Mouse (Mus musculus) left cerebral cortex, postnatal 10 days (tissue): ENCODE results near the gene Ptcd1. TPM values are rescaled to one million over a fixed set of nuclear protein-coding genes. Genes with fewer than 3 reads are reported as not detected.
"Not testable (repeated sequence)": the region's sequence is repeated elsewhere in the genome, so short reads cannot be mapped to it uniquely, and the experiment has no call there.

Experiments used
- DNase-seq, 2 experiments: peaks; one replicate each; pipeline ENCODE4 v3.0.0; 2021 to 2022; ENCODE audit warnings: low spot score in 2 of 2, mixed read lengths in 1 of 2; ENCODE audit errors: extremely low spot score in 1 of 2
- intact Hi-C: fragments of 180-260 bp; cut with DNase I; formaldehyde crosslinking; loops from one replicate; pipeline ENCODE4 v1.15.1; 2025
- total RNA-seq, 2 experiments: library from RNA; stranded (reverse); gene quantifications; 2 replicates each; pipeline ENCODE4 v1.2.3; 2021

Ptcd1 gene
- total RNA-seq, 2 experiments from 2014 or later = 14.2 to 16.1 TPM

DNA sequence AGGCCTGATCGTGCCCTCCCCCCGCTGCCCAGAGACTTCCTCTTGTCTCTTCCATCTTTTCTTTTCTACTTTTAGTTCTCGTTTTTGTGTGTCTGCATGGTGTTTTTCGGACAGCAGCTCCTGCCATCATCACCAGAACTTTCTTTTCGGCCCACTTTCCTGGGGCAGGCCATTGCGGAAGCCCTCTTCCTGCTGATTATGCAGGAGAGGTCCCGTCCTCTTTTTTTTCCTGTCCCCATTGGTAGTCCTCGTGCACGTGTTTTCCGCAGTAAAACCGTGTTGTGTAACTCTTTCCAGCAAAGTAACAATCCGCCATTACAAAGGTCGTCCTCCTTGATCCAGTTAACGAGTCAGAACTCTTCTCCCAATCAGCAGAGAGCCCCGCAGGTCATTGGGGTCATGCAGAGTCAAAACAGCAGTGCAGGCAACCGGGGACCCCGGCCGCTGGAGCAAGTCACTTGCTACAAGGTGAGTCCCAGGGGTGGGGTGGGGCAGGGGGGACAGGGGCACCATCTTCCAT is 11.6 kb upstream of the Ptcd1 start:
- intact Hi-C loops = no loop called here
- no peak for DNase-seq

DNA sequence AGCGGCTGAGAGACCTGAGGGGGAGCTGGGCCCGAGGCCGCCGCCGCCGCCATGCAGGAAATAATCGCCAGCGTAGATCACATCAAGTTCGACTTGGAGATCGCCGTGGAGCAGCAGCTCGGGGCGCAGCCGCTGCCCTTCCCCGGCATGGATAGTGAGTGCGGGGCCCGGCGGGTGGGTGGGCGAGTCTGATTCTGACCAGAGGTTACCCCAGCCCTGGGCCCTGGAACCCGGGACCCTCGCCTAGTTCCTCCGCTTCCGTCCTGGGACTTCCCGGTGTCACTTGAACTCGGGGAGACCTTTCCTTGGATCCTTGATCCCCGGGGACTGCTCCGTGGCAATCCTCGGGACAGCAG is 376 bp upstream of the Ptcd1 start:
- intact Hi-C loops = loop anchor here (1.0 kb wide), 1 partner anchor 27 kb away; the partner anchor contains the start of genes Bud31 and Pdap1

DNA sequence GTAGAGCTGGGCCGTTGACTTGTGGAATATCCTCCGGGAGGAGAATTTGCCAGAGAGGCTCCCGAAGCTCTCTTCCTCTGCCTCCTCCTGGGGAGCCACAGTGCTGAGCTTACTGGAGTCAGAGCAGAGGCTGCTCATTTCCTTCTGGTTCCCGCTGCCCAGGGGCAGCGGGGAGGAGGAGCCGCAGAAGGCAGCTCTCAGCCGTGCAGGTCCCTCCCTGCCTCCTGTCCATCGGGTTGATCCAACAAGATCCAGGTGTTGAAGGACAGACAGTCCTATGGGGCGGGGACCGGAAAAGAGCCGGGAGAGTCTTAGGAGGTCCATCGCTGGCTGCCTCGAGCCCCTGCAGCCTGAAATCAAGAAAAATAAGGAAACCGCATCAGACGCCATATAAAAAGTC is 1.7 kb downstream of the Ptcd1 start:
- DNase-seq = no peak
- intact Hi-C loops = no loop called here

More for the DNA sequence above, 376 bp upstream of the Ptcd1 start:
- no peak for DNase-seq

DNA sequence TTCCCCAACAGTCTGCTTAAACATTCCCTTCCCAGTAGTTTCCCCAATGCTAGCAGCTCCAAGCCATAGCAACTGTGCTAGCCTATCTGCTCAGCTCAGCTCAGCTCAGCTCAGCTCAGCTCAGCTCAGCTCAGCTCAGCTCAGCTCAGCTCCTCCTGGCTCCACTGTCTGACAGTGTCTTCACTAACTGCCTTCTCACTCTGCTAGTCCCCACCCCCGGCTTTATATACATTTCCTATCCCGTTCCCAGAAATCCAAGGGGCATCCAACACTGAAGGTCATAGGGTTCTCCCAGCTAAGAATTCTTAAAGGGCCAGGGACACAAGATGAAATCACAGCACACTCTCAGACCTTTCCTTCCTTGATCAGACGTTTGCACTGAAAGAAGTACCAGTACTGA is 2.2 kb downstream of the Ptcd1 start:
- intact Hi-C loops = no loop called here
- DNase-seq = no peak

DNA sequence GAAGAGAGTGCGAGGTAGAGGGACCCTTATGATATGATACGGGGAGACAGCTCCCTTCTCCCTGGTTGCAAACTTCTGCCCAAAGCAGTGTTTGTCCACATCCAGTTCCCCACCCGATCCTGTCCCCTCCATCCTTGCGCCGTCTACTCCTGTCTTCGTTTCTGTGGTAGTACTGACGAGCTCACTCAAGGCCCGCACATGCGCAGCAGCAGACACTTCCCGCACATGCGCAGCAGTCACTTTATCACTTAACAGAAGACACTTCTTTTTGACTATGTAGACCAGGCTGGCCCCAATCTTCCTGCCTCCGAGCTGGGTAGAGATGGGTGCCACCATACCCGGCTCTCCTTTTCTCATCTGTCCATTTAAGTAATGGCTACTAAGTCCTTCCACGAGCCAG is 5.5 kb downstream of the Ptcd1 start:
- intact Hi-C loops = no loop called here
- no peak for DNase-seq

DNA sequence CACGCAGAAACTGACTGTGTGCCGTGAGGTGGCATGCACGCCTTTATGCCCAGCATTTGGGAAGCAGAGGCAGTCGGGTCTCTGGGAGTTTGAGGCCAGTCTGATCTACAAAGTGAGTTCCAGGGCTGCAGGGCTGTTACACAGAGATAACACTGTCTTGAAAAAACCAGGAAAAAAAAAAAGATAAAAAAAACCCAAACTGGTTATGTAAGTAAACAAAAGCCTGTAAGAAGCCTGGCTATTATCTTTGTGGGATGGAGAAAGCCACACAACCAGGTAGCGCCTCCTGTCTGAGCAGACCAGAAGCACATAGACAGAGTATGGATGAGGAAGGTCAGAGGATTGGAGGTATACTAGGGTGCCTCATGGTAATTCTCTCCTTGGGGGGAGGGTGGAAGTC is 14.2 kb downstream of the Ptcd1 start:
- no peak for DNase-seq
- intact Hi-C loops = no loop called here

DNA sequence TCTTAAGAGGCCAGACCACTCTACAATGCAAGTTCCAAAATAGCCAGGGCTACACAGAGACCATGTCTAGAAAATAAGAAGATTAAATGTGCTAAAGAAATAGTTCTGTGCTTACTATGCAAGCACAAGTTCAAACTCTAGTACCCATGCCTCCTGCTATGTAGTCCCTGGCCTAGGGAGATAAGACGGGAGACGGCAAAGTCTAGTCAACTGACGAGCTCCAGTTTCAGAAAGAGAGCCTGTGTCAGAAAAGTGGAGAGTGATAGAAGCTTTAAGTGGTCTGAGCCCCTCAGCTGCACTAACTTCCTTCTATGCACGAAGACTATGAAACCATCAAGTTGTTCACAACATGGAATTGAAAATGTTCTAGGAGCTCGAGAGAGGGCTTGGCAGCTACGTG is 17.6 kb downstream of the Ptcd1 start:
- intact Hi-C loops = no loop called here
- DNase-seq = no peak

DNA sequence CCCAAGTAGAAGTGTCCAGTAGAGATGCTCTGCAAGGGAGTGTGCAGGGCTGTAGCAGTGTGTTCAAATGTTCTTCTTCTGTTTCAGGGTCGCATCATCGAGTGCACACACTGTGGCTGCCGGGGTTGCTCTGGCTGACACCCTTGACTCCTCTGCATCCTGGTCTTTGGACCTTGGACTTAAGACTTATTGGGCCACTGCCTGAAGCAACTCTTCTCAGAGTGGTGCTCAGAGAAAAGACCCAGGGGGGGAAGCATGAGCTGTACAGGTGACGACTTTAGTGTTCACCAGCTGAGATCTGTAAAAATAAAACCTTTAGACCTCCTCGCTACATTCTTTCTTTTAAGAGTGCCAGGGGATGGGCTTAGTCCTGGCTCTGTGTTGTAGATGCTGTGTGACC is 19.2 kb downstream of the Ptcd1 start:
- DNase-seq = no peak
- intact Hi-C loops = no loop called here

DNA sequence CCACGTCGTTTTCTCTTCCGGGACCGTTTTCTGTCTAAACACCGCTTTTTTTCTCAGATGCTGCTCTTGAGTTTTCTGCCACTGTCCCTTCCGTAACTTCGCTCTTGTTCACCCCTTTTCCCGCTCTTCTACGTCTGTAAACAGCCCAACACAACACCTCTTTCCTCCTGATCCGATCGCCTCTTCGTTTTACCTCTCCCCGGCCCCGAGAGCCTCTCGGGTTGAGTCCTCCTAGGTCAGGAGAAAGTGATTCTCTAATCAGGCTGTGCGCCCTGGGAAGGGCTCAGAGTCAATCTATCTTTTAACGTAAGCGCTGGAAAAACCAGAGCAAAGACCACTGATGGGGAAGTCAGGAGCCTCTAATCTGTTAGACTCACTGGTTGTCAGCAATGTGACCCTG is 26.3 kb downstream of the Ptcd1 start:
- no peak for DNase-seq
- intact Hi-C loops = loop anchor here (1.0 kb wide), 1 partner anchor 27 kb away; the partner anchor contains the start of genes Cpsf4 and Ptcd1

DNA sequence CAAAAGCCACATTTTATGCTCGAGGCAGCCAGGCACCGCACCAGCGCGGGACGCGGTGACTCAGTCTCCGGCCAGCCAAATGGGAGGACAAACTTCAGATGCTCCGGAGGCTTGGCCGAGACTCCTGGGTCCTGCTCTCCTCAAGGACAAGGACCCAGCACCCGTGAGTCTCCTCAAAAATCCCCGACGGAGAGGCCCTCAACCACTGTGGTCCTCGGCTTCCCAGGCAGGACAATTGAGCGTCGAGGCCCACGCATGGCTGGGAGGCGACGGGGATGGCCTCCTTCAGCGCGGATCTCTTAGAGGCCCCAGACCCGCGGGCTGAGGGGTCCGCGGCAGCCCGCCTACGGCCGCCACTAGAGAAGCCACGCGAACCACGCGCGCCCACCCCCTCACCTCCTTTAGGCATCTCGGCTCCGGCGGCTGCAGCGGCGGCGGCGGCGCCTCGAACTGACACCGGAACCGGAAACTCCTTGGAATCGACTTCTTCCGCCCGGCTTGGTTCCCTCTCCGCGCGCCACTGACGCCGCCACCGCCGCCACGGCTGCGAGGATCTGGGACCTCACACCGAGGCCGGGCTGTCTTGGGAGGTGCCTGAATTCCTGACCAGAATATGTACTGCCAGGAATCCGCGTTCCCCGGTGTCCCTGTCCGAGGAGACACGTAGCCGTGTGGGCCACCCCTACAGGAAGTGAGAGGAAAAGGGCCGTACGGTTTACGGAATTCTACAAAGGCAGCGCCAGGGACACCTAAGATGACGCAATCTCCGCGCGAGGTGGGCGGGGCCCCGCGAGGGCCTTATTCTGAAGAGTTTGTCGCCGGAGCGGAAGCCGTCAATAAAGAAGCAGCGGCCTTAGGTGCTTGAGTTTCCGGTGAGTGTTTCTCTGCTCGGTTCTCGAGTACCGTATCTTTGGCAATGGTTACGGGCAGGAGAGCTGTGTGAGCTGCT is 27.1 kb downstream of the Ptcd1 start, which contains the start of the genes Pdap1 and Bud31:
Gene Pdap1, minus strand, starts transcription at position 668 of the 949 bp plus-strand sequence.
Gene Bud31, plus strand, starts transcription at position 792 of the 949 bp plus-strand sequence.
- intact Hi-C loops = loop anchor here (1.0 kb wide), 1 partner anchor 27 kb away; the partner anchor contains the start of genes Cpsf4 and Ptcd1
- peak; percentile 92 to 96 for DNase-seq

DNA sequence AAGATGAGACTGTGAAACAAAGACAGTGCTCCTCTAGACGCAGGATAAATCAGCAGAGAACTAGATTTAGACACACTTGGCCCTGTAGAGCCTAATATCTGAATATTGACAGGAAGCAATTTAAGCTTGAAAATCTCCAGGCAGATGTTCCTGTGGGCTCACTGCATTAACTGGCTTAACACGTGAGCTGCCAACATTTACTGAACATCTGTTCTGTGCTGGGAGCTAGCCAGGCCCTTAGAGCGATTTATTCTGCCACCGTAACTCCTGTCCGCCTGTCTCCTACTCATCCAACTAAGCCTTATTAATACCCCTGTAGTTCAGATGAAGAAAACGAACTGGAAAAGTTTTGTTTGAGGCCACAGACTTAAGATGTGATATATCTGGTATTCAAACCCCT is 28.1 kb downstream of the Ptcd1 start:
- DNase-seq = no peak
- intact Hi-C loops = no loop called here

DNA sequence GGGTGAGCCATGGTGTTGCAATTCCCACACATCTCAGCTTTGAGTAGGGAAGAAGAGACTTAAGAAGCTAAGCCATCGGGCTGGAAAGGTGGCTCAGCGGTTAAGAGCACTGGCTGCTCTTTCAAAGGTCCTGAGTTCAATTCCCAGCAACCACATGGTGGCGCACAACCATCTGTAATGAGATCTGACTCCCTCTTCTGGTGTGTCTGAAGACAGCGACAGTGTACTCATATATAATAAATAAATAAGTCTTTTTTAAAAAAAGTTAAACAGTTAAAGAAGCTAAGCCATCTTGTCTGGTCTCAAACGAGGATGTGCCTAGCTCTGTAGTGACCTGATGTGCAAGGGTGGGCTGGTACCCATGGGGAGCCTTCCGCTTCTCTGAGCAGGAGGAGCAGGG is 33.6 kb downstream of the Ptcd1 start:
- intact Hi-C loops, DNase-seq: not testable (repeated sequence)

DNA sequence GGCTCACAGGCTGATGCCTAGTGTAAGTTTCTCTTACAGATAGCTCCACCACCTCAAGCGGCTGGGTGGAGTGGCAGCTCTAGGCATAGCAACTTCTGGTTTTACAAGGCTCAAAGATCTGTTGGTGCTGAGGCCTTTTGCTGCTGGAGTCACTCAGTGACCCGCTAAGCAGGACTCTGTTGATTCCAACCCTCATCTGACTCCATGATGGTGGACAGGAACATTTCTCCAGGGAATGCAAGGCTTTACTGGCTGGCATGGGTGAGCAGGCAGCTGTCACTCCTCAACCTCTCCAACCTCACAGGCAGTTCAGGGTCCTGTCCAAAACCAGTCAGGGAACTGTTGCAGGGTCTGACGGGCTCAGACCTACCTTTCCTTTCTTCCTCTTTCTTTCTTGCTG is 35.9 kb downstream of the Ptcd1 start:
- no peak for DNase-seq

DNA sequence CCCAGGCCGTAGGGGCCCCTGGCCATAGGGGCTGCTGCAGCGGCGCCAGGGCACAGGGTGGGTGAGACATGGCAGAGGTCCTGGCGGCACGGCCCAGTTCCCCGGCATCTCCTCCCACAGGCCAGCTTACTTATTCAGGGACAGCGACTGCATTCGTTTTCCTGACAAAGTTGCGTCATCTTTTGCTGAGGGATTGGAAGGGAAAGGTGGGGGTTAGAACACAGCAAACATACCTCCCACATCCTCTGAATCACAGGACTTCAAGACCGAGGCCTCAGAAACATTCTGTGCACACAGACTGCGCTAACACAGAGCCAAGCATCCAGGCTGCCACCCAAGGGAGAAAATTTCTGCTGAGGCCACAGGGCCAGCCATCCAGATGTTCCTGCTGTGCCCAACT is 36.7 kb downstream of the Ptcd1 start:
- DNase-seq = no peak
- intact Hi-C loops = no loop called here

More for the DNA sequence above, 35.9 kb downstream of the Ptcd1 start:
- intact Hi-C loops = no loop called here

DNA sequence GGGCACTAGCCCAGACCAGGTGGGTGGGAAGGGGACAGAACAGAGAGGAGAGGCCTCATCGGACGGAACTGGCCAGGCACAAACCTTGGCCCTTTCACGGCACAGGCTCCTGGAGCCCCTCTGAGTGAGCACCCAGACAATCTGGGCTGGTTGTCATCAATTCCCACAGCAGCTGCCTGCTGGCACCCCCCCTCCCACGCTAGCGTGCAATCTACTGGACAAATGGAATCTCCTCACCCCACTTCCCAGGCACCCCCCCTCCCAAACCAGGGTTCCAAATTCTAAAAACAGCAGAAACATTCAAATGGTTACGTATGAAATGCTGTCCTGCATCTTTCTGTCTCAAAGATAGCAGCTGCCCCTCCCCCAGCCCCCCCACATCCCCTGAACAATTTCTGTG is 37.1 kb downstream of the Ptcd1 start:
- DNase-seq, intact Hi-C loops: not testable (repeated sequence)

DNA sequence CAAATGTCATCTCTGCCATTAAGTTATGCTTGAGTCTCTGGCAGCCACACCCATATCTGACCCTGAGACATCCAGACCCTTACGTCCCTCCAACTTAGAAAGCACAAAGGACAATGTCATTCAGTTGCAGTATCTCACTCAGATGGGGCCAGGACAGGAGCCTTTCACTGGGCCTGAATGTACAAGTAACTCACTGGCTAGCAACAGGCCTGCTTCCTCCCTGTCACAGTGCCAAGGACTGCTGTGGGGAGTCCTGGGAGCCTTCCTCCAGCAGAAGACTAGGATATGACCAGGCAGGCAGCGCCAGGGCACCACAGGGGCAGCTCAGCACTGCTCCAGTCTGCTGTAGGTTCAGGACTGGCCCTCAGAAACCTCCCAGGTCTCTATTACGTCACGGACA is 37.8 kb downstream of the Ptcd1 start:
- intact Hi-C loops = no loop called here

DNA sequence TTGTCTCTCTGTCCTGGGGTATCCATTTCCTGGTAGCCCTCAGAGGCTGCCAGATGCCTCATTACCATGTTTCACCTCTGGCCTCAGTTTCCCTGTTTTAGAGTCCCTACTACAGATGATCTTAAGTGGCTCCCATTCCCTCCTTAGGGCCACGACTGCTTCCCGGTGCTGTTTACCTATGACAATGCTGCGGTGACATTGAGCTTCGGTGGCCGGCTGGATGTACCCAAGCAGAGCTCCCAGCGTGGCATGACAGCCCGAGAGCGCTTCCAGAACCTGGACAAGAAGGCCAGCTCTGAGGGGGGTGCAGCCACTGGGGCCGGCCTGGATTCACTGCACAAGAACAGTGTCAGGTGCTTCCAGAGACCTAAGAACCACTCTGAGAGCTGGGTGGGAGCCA is 40.3 kb downstream of the Ptcd1 start:
- no peak for DNase-seq
- intact Hi-C loops = no loop called here

More for the DNA sequence above, 37.8 kb downstream of the Ptcd1 start:
- no peak for DNase-seq

DNA sequence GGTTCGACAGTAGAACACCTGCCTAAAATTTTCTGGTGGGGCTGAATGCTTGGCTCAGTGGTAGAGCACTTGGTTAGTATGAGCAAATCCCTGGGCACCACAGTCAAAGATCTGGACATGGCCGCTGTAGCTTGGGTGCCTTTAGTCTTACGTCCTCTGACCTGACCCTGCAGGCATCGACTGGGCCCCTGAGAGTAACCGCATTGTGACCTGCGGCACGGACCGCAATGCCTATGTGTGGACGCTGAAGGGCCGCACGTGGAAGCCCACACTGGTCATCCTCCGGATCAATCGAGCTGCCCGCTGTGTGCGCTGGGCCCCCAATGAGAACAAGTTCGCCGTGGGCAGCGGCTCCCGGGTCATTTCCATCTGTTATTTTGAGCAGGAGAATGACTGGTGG is 43.5 kb downstream of the Ptcd1 start:
- DNase-seq = no peak
- intact Hi-C loops = no loop called here

DNA sequence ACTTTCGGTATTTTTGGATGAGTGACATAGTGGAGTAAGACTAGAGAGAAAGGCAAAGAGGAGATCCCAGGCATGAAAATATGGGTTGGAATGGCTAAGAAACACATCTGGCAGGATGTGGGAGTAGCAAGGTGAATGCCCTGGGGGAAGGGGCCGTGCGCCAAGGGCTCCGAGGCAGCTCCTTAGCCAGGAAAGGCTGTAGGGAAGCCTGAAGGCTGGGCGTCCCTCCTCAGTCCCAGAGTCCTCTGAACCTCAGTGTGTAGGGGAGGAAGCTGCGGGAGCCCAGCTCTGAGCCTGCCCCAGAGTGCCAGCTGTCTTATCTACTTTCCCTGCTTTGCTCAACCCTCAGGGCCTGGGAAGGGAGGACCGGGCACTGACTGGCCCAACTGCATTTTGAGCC is 46.0 kb downstream of the Ptcd1 start:
- DNase-seq = no peak
- intact Hi-C loops = no loop called here

DNA sequence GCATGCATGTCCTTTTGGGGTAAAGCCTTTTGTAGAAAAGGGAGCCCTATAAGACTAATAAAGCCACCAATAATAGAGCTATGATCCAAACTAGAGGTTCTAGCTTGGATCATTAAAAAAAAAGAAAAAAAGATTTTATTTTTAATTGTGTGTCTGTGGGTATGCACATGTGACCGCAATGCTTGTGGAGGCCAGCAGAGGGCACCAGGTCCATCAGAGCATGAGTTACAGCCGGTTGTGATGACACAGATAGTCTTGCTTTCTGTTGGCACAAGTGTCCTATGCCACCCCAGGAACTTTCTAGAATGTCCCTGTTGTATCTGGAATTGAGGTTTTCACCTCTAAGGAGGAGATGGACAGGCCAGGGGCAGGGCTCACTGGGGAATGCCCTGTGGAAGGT is 47.5 kb downstream of the Ptcd1 start:
- no peak for DNase-seq
- intact Hi-C loops = no loop called here
